Mouse (Mus musculus): ENCODE data around the gene Stx4a. TPM values are rescaled to one million over a fixed set of nuclear protein-coding genes. Genes with fewer than 3 reads are reported as not detected.
"Not testable (repeated sequence)": the region's sequence is repeated elsewhere in the genome, so short reads cannot be mapped to it uniquely, and the experiment has no call there.

The Stx4a gene
- polyA plus RNA-seq (2016; fragmentation: Nextera tagmentation; extraction: Ambion mirVana) = 23.7 and 24.6 TPM in 2 replicates

GRCm38 (mm10) chr7:127824176-127824871 lies at the start of gene Stx4a, which contains the start of gene Stx1b:
Stx4a (plus strand) TSS chr7:127824294.
Stx1b (minus strand) TSS chr7:127824549.
- peaks cover 44% of the 10 kb centered on the region for H3K4me1 ChIP-seq
- WGBS = 4% methylated on average over 34 of the region's 38 CpGs
- H3K9me3 ChIP-seq = no peaks in the 10 kb centered on the region
- no peaks in the 10 kb centered on the region for H3K36me3 ChIP-seq (replicated peaks)
- H3K27me3 ChIP-seq (ENCODE audit: poor library complexity, severe bottlenecking) = no peaks in the 10 kb centered on the region
- H3K27ac ChIP-seq = peak within 1 kb of the TSS; percentile 93
- H3K4me3 ChIP-seq = peak within 1 kb of the TSS; percentile 87
- peak; percentile 66 for DNase-seq (ENCODE audit: extremely low spot score, low spot score)

GRCm38 (mm10) chr7:127775837-127776236 lies 48.3 kb upstream of the Stx4a start:
- H3K27ac ChIP-seq = peak overlapping the region; percentile 100
- not testable (repeated sequence) for H3K27me3 ChIP-seq (ENCODE audit: poor library complexity, severe bottlenecking); DNase-seq (ENCODE audit: extremely low spot score, low spot score); H3K9me3 ChIP-seq
- WGBS = 81% methylated on average over 7 of the region's 7 CpGs
- peaks cover 25% of the 10 kb centered on the region for H3K36me3 ChIP-seq (replicated peaks)
- peak overlapping the region; percentile 95 for H3K4me3 ChIP-seq
- H3K4me1 ChIP-seq = peaks cover 26% of the 10 kb centered on the region

GRCm38 (mm10) chr7:127776426-127776825 lies 47.7 kb upstream of the Stx4a start, which contains the start of gene Setd1a:
Setd1a (plus strand) TSS chr7:127776670.
- peak; percentile 83 for DNase-seq (ENCODE audit: extremely low spot score, low spot score)
- WGBS = under 1% methylated on average over 23 of the region's 23 CpGs
- H3K36me3 ChIP-seq (replicated peaks) = peaks cover 31% of the 10 kb centered on the region

GRCm38 (mm10) chr7:127776878-127777473 lies 47.1 kb upstream of the Stx4a start:
- peak; percentile 95 for DNase-seq (ENCODE audit: extremely low spot score, low spot score)
- Histone ChIP-seq H3K27ac (peak overlapping the region; percentile 100), H3K4me3 (peak overlapping the region; percentile 95), H3K27me3 (ENCODE audit: poor library complexity, severe bottlenecking) (no peaks in the 10 kb centered on the region), H3K4me1 (peaks cover 20% of the 10 kb centered on the region), H3K9me3 (no peaks in the 10 kb centered on the region), H3K36me3 (replicated peaks) (peaks cover 37% of the 10 kb centered on the region)
- under 1% methylated on average over 64 of the region's 70 CpGs for WGBS

More at GRCm38 (mm10) chr7:127776426-127776825, 47.7 kb upstream of the Stx4a start, which contains the start of gene Setd1a:
- H3K27ac ChIP-seq = peak within 1 kb of the TSS; percentile 100
- H3K27me3 ChIP-seq (ENCODE audit: poor library complexity, severe bottlenecking) = no peaks in the 10 kb centered on the region
- peaks cover 20% of the 10 kb centered on the region for H3K4me1 ChIP-seq
- no peaks in the 10 kb centered on the region for H3K9me3 ChIP-seq
- H3K4me3 ChIP-seq = peak within 1 kb of the TSS; percentile 95

- 3% methylated on average over 64 of the region's 66 CpGs for WGBS
- Histone ChIP-seq H3K9me3 (no peaks in the 10 kb centered on the region), H3K4me3 (peak overlapping the region; percentile 95), H3K27ac (peak overlapping the region; percentile 100), H3K4me1 (peaks cover 20% of the 10 kb centered on the region), H3K27me3 (ENCODE audit: poor library complexity, severe bottlenecking) (no peaks in the 10 kb centered on the region), H3K36me3 (replicated peaks) (peaks cover 44% of the 10 kb centered on the region)
- peak; percentile 77 for DNase-seq (ENCODE audit: extremely low spot score, low spot score)
These were observed 46.4 kb upstream of the Stx4a start for GRCm38 (mm10) chr7:127777474-127778266.

- H3K9me3 ChIP-seq = no peaks in the 10 kb centered on the region
- no peaks in the 10 kb centered on the region for H3K27me3 ChIP-seq (ENCODE audit: poor library complexity, severe bottlenecking)
- peak overlapping the region; percentile 95 for H3K4me3 ChIP-seq
- H3K36me3 ChIP-seq (replicated peaks) = peaks cover 51% of the 10 kb centered on the region
- no peak for DNase-seq (ENCODE audit: extremely low spot score, low spot score)
- WGBS = 79% methylated on average over 4 of the region's 4 CpGs
- H3K27ac ChIP-seq = peak overlapping the region; percentile 100
- H3K4me1 ChIP-seq = peaks cover 20% of the 10 kb centered on the region
These were observed 45.7 kb upstream of the Stx4a start for GRCm38 (mm10) chr7:127778350-127778749.

- H3K27me3 ChIP-seq (ENCODE audit: poor library complexity, severe bottlenecking) = no peaks in the 10 kb centered on the region
- no peak within 1 kb of the TSS for H3K27ac ChIP-seq
- peaks cover 100% of the 10 kb centered on the region for H3K36me3 ChIP-seq (replicated peaks)
- no peaks in the 10 kb centered on the region for H3K4me1 ChIP-seq
- no peaks in the 10 kb centered on the region for H3K9me3 ChIP-seq
- no peak within 1 kb of the TSS for H3K4me3 ChIP-seq
- DNase-seq (ENCODE audit: extremely low spot score, low spot score) = no peak
- WGBS = 89% methylated on average over 7 of the region's 7 CpGs
These were observed 38.8 kb upstream of the Stx4a start, which contains the start of gene Gm49388 for GRCm38 (mm10) chr7:127785308-127785707. Gm49388 (plus strand) TSS chr7:127785608.

- no peaks in the 10 kb centered on the region for H3K27me3 ChIP-seq (ENCODE audit: poor library complexity, severe bottlenecking)
- no peak overlapping the region for H3K27ac ChIP-seq
- WGBS = 95% methylated on average over 23 of the region's 23 CpGs
- peaks cover 94% of the 10 kb centered on the region for H3K36me3 ChIP-seq (replicated peaks)
- no peak overlapping the region for H3K4me3 ChIP-seq
- H3K9me3 ChIP-seq = no peaks in the 10 kb centered on the region
- H3K4me1 ChIP-seq = peaks cover 11% of the 10 kb centered on the region
- DNase-seq (ENCODE audit: extremely low spot score, low spot score) = no peak
These were observed 26.8 kb upstream of the Stx4a start for GRCm38 (mm10) chr7:127797076-127797845.

- DNase-seq (ENCODE audit: extremely low spot score, low spot score) = no peak
- H3K27me3 ChIP-seq (ENCODE audit: poor library complexity, severe bottlenecking) = no peaks in the 10 kb centered on the region
- no peaks in the 10 kb centered on the region for H3K9me3 ChIP-seq
- H3K4me3 ChIP-seq = no peak overlapping the region
- WGBS = 91% methylated on average over 4 of the region's 4 CpGs
- H3K4me1 ChIP-seq = peaks cover 11% of the 10 kb centered on the region
- H3K36me3 ChIP-seq (replicated peaks) = peaks cover 93% of the 10 kb centered on the region
- H3K27ac ChIP-seq = no peak overlapping the region
These were observed 25.5 kb upstream of the Stx4a start for GRCm38 (mm10) chr7:127798591-127798990.

GRCm38 (mm10) chr7:127799211-127799610 lies 24.9 kb upstream of the Stx4a start:
- Histone ChIP-seq H3K36me3 (replicated peaks) (peaks cover 93% of the 10 kb centered on the region), H3K27me3 (ENCODE audit: poor library complexity, severe bottlenecking) (no peaks in the 10 kb centered on the region)
- WGBS = 91% methylated on average over 13 of the region's 13 CpGs

GRCm38 (mm10) chr7:127799738-127800137 lies 24.4 kb upstream of the Stx4a start:
- Histone ChIP-seq H3K36me3 (replicated peaks) (peaks cover 89% of the 10 kb centered on the region), H3K27me3 (ENCODE audit: poor library complexity, severe bottlenecking) (no peaks in the 10 kb centered on the region), H3K4me1 (peaks cover 11% of the 10 kb centered on the region), H3K27ac (no peak overlapping the region), H3K9me3 (no peaks in the 10 kb centered on the region), H3K4me3 (no peak overlapping the region)
- 95% methylated on average over 1 of the region's 1 CpGs for WGBS
- DNase-seq (ENCODE audit: extremely low spot score, low spot score) = no peak

More at GRCm38 (mm10) chr7:127799211-127799610, 24.9 kb upstream of the Stx4a start:
- H3K27ac ChIP-seq = no peak overlapping the region
- H3K9me3 ChIP-seq = no peaks in the 10 kb centered on the region
- no peak overlapping the region for H3K4me3 ChIP-seq
- DNase-seq (ENCODE audit: extremely low spot score, low spot score) = no peak
- peaks cover 11% of the 10 kb centered on the region for H3K4me1 ChIP-seq
